Mouse (Mus musculus) liver, adult 2 months (tissue): ENCODE measurements around the gene Znhit1. TPM values are rescaled to one million over a fixed set of nuclear protein-coding genes. Genes with fewer than 3 reads are reported as not detected.

Source experiments
- DNase-seq: peaks from one replicate; pipeline ENCODE4 v3.0.0-alpha.2; 2011; ENCODE audit warnings: low read depth, low spot score; ENCODE audit errors: extremely low read depth
- H3K27ac ChIP-seq: fragments of 200-500 bp; replicated peaks from 2 replicates; pipeline ENCODE4 v1.5.1; 2012; ENCODE audit warnings: low read depth, mild to moderate bottlenecking, control low read depth, inconsistent platforms, low read length; ENCODE audit not compliant: insufficient read depth
- H3K27me3 ChIP-seq: fragments of 200-500 bp; 2 replicates; pipeline ENCODE4 v1.6.1; 2012; ENCODE audit warnings: mild to moderate bottlenecking, moderate library complexity, low read length, inconsistent platforms; ENCODE audit not compliant: control insufficient read depth, insufficient read depth
- H3K36me3 ChIP-seq: fragments of 200-500 bp; 2 replicates; pipeline ENCODE4 v1.6.1; 2012; ENCODE audit warnings: low read length, inconsistent platforms; ENCODE audit not compliant: control insufficient read depth, insufficient read depth
- H3K4me1 ChIP-seq: fragments of 200-500 bp; 2 replicates; pipeline ENCODE4 v1.6.1; 2011; ENCODE audit warnings: low read length; ENCODE audit not compliant: control insufficient read depth, insufficient read depth
- H3K4me3 ChIP-seq: fragments of 200-500 bp; 2 replicates; pipeline ENCODE4 v1.5.1; 2011; ENCODE audit warnings: low read depth, mild to moderate bottlenecking, control low read depth, low read length, moderate library complexity; ENCODE audit not compliant: insufficient read depth
- H3K79me2 ChIP-seq: fragments of 200-500 bp; 2 replicates; pipeline ENCODE4 v1.6.1; 2012; ENCODE audit warnings: inconsistent platforms, mild to moderate bottlenecking, low read length, moderate library complexity; ENCODE audit not compliant: control insufficient read depth, insufficient read depth
- H3K9ac ChIP-seq: fragments of 200-500 bp; 2 replicates; pipeline ENCODE4 v1.6.1; 2012; ENCODE audit warnings: low read depth, mild to moderate bottlenecking, control low read depth, inconsistent platforms, low read length
- CTCF ChIP-seq: fragments of 200-500 bp; IDR thresholded peaks from 2 replicates; pipeline ENCODE4 v1.5.1; 2011; ENCODE audit warnings: low read depth, low read length, control low read depth
- POLR2A ChIP-seq: fragments of 200-500 bp; IDR thresholded peaks from 2 replicates; pipeline ENCODE4 v1.6.1; 2011; ENCODE audit warnings: low read length, control low read depth; ENCODE audit not compliant: insufficient read depth; ENCODE audit errors: extremely low read depth
- WGBS: fragments of 180-500 bp; shearing (Covaris S2); methylation state at CpG from one replicate; pipeline ENCODE4 v1.1.7; 2018; 5-methylcytosine and 5-hydroxymethylcytosine counted together
- polyA plus RNA-seq: library from polyadenylated mRNA; depleted of rRNA; stranded (reverse); fragments of >200 nt; gene quantifications from 2 replicates; pipeline ENCODE4 v1.2.3, GENCODE M21; 2012; rRNA removed
- total RNA-seq: library from RNA; depleted of rRNA; stranded (reverse); fragments of >200 nt; gene quantifications from 2 replicates; pipeline ENCODE4 v1.2.3, GENCODE M21; 2014; rRNA removed

The Znhit1 gene
- total RNA-seq = 30.0 and 44.5 TPM in 2 replicates
- polyA plus RNA-seq = 101 and 109 TPM in 2 replicates

DNA sequence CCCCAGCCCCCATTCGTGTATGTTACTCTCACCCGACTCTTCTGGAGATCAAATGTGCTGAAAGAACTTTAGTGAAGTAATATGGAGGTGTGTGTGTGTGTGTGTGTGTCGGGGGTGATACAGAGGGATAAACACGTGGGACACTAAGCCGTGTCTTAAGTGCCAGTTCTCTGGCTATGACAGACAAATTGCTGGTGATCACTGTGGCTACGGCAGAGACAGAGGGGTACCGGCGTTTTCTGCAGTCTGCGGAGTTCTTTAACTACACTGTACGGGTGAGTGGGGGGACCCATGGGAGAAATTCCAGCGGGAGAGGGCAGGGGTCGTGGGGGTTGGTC lies at the start of gene Znhit1:
TSS of gene Znhit1 (minus strand) at position 88 of the 338 bp plus-strand sequence.
- no peaks in the 10 kb centered on the region for H3K36me3 ChIP-seq
- H3K27me3 ChIP-seq = no peaks in the 10 kb centered on the region
- H3K79me2 ChIP-seq = no peaks in the 10 kb centered on the region
- no peak for TF ChIP-seq POLR2A
- TF ChIP-seq CTCF = no peak
- WGBS = 14% methylated on average over 12 of the region's 12 CpGs
- H3K9ac ChIP-seq = peak within 1 kb of the TSS; percentile 87
- DNase-seq = no peak
- peaks cover 5% of the 10 kb centered on the region for H3K4me1 ChIP-seq
- peak within 1 kb of the TSS; percentile 72 for H3K4me3 ChIP-seq
- H3K27ac ChIP-seq = peak within 1 kb of the TSS; percentile 64

DNA sequence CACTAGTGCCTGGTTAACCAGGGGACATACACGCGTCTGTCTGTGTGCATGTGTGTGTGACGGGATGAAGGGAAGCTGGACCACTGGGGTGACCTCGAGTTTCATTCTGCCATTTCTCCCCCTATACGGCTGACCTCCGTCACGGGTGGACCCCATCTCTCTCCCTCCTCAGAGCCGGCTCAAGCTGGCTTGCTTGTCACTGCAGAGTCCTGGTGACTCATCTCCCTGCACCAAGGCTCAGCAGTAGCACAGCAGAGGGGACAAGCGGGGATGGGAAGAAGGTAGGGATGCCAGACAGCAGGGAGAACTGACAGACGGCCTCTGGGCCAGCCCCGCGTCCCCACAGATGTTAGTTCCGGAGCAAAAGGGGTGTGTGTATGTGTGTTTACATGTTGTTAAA lies 48.4 kb upstream of the Znhit1 start:
- WGBS = 91% methylated on average over 13 of the region's 13 CpGs
- H3K4me3 ChIP-seq = no peak overlapping the region
- no peak for TF ChIP-seq POLR2A
- TF ChIP-seq CTCF = no peak
- no peak overlapping the region for H3K9ac ChIP-seq
- H3K36me3 ChIP-seq = peaks cover 2% of the 10 kb centered on the region
- H3K27me3 ChIP-seq = peaks cover 12% of the 10 kb centered on the region
- no peak for DNase-seq
- no peaks in the 10 kb centered on the region for H3K79me2 ChIP-seq
- no peak overlapping the region for H3K27ac ChIP-seq
- H3K4me1 ChIP-seq = peaks cover 7% of the 10 kb centered on the region

DNA sequence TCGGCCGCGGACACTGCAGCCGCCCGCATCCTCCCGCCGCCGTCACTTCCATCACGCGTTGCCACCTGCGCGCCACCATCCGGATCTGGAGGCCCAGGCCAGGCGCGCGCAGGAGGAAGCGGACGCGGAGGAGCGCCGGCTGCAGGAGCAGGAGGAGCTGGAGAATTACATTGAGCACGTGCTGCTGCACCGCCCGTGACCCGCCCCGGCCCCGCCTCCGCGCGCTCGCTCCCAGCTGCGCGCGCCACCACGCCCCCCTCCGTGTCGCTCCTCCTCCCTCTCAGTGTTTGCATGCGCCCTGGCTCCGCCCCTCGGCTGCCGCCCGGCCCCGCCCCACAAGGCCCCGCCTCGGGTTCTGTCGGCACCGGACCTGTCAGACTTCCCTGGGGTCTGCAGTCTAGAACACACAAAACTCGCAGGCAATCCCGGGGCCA lies 44.8 kb upstream of the Znhit1 start:
- H3K27ac ChIP-seq = no peak overlapping the region
- peaks cover 8% of the 10 kb centered on the region for H3K4me1 ChIP-seq
- peaks cover under 1% of the 10 kb centered on the region; the same call in 1 of the 2 replicates for H3K36me3 ChIP-seq
- WGBS = 1% methylated on average over 49 of the region's 49 CpGs
- peak; percentile 58 for DNase-seq
- peaks cover 22% of the 10 kb centered on the region for H3K27me3 ChIP-seq
- peak overlapping the region; percentile 55 for H3K4me3 ChIP-seq
- TF ChIP-seq CTCF = no peak
- TF ChIP-seq POLR2A = no peak
- H3K9ac ChIP-seq = peak overlapping the region; percentile 42; the same call in 1 of the 2 replicates
- no peaks in the 10 kb centered on the region for H3K79me2 ChIP-seq

DNA sequence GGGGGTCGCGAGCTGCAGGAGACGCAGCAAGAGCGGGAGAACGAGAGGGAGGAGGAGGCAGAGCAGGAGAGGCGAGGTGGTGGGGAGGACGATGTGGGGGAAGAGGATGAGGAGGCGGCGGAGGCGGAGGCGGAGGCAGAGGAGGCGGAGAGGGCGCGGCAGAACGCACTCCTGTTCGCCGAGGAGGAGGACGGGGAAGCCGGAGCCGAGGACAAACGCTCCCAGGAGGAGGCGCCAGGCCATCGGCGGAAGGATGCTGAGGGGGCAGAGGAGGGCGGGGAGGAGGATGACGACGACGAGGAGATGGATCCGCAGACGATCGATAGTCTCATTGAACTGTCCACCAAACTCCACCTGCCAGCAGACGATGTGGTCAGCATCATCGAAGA lies 44.2 kb upstream of the Znhit1 start:
- peak overlapping the region; percentile 45; the same call in 1 of the 2 replicates for H3K4me3 ChIP-seq
- WGBS = 2% methylated on average over 31 of the region's 33 CpGs
- peaks cover 8% of the 10 kb centered on the region for H3K4me1 ChIP-seq
- no peak for TF ChIP-seq CTCF
- TF ChIP-seq POLR2A = no peak
- H3K27ac ChIP-seq = no peak overlapping the region
- no peak for DNase-seq
- no peaks in the 10 kb centered on the region for H3K79me2 ChIP-seq
- no peak overlapping the region; the same call in 1 of the 2 replicates for H3K9ac ChIP-seq
- peaks cover 22% of the 10 kb centered on the region for H3K27me3 ChIP-seq
- no peaks in the 10 kb centered on the region for H3K36me3 ChIP-seq

DNA sequence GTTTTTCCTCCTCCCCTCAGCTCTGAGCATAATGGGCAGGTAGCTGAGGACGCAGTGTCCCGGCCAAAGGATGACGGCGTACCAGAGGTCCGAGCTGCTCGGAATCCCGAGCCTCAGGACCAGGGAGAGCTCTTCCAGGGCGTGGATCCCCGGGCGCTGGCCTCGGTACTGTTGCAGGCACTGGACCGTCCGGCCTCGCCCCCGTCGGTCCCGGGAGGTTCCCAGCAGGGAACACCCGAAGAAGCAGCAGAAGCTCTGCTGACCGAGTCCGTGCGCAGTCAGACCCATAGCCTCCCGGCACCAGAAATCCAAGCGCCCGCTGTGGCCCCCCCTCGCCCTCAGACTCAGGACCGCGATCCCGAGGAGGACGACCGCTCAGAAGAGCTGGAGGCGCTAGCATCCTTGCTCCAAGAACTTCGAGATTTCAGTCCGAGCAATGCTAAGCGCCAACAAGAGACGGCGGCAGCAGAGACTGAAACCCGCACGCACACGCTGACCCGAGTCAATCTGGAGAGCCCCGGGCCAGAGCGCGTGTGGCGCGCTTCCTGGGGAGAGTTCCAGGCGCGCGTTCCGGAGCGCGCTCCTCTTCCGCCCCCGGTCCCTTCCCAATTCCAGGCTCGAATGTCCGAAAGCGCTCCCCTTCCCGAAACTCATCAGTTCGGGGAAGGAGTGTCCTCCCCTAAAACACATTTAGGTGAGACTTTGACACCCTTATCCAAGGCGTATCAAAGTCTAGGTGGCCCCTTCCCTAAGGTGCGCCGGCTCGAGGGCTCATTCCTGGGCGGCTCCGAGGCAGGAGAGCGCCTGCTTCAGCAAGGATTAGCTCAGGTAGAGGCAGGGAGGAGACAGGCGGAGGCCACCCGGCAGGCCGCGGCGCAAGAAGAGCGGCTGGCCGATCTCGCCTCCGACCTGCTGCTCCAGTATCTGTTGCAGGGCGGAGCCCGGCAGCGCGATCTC lies 43.5 kb upstream of the Znhit1 start:
- H3K4me1 ChIP-seq = peaks cover 8% of the 10 kb centered on the region
- peak overlapping the region; percentile 45; the same call in 1 of the 2 replicates for H3K4me3 ChIP-seq
- no peaks in the 10 kb centered on the region for H3K36me3 ChIP-seq
- DNase-seq = no peak
- H3K27me3 ChIP-seq = peaks cover 23% of the 10 kb centered on the region
- TF ChIP-seq CTCF (no peak), POLR2A (no peak)
- no peak overlapping the region for H3K9ac ChIP-seq
- H3K79me2 ChIP-seq = no peaks in the 10 kb centered on the region
- 3% methylated on average over 78 of the region's 78 CpGs for WGBS
- no peak overlapping the region for H3K27ac ChIP-seq

DNA sequence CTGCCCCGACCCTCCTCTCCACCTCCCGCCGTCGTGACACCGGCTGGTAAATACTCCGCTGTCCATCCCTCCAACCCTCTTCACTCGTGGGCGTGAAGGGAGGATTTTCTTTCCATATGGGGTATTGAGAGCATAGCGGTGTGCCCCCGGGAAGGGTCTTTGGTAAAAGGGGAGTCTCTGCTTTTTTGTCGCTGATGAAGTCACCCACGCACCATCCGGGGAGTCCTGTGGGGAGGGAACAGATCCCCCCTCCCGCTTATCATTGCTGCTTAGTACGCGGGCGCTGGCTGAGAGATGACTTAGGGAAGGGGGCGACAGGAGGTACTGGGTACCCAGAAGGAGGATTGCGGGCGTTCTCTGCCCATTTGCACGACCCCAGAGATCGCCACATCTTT lies 42.6 kb upstream of the Znhit1 start:
- 20% methylated on average over 22 of the region's 22 CpGs for WGBS
- H3K4me3 ChIP-seq = no peak overlapping the region

More for the DNA sequence above, 42.6 kb upstream of the Znhit1 start:
- Histone ChIP-seq H3K27ac (no peak overlapping the region), H3K36me3 (no peaks in the 10 kb centered on the region), H3K27me3 (peaks cover 24% of the 10 kb centered on the region), H3K9ac (no peak overlapping the region), H3K79me2 (no peaks in the 10 kb centered on the region), H3K4me1 (peaks cover 8% of the 10 kb centered on the region)
- no peak for TF ChIP-seq POLR2A
- no peak for TF ChIP-seq CTCF
- DNase-seq = no peak
